Mouse (Mus musculus): ENCODE measurements around the gene Lypd8. TPM values are rescaled to one million over a fixed set of nuclear protein-coding genes. Genes with fewer than 3 reads are reported as not detected.

Lypd8 gene
- total RNA-seq, 1 experiment from 2014 or later = not detected

GRCm38 (mm10) chr11:58377686-58378085 is 1.2 kb upstream of the Lypd8 start:
- ATAC-seq (ENCODE audit: extremely low read depth, insufficient number of reproducible peaks, low FRiP score, poor library complexity, severe bottlenecking) = no peak

DNA sequence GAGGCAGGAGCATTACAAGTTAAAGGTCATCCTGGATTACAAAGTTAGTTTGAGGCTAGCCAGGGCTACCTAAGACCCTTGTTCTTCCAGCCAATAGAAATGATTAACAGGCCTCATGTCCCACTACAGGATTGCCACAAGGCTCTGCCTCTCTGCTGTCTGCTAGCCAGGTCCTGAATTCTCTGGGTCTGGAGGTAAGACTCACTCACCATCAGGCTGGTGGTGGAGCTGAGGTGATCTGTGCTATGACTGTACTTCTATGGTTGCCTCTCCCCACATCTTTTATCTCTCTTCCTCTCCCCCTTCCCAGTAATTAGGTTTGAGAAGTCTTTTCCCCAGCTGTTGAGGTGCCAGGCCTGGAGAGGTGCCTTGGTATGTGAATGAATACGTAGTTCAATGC is 673 bp downstream of the Lypd8 start:
- ATAC-seq (ENCODE audit: extremely low read depth, insufficient number of reproducible peaks, low FRiP score, poor library complexity, severe bottlenecking) = no peak

GRCm38 (mm10) chr11:58382471-58382870 is 3.6 kb downstream of the Lypd8 start:
- ATAC-seq (ENCODE audit: extremely low read depth, insufficient number of reproducible peaks, low FRiP score, poor library complexity, severe bottlenecking) = no peak

DNA sequence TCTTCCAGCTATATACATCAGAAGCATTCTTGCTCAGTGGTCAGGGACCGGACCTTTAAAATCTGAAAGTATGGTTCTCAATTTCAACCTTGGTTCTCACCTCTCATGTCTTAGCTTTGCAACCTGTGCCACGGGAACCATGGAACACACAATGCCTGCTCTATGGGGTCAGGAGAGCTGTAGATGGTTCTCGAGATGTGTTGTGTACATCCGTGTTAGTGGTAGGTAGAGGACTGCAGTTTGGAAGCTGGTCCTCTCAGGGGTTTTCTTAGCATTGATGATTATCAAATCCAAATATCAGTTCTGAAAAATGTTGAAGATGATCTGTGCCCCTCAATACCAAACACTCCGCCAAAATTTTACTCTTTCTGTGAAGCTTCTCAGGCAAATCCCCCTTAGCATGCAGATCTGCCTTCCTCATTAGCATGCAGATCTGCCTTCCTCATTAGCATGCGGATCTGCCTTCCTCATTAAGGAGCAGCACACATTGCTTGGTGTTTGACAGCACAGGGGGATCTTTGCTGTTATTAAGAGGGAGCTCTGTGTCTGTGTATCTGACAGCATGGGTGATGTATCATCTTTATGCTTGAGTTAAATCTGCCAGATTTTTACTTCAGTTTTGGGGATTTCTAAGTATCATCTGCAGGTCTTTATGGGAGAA is 21.3 kb downstream of the Lypd8 start:
- no peak for ATAC-seq (ENCODE audit: extremely low read depth, insufficient number of reproducible peaks, low FRiP score, poor library complexity, severe bottlenecking)

- no peak for ATAC-seq (ENCODE audit: extremely low read depth, insufficient number of reproducible peaks, low FRiP score, poor library complexity, severe bottlenecking)
Observed at GRCm38 (mm10) chr11:58400655-58401054, 21.8 kb downstream of the Lypd8 start.

- no peak for ATAC-seq (ENCODE audit: extremely low read depth, insufficient number of reproducible peaks, low FRiP score, poor library complexity, severe bottlenecking)
Observed at GRCm38 (mm10) chr11:58408066-58408465, 29.2 kb downstream of the Lypd8 start.

- ATAC-seq (ENCODE audit: extremely low read depth, insufficient number of reproducible peaks, low FRiP score, poor library complexity, severe bottlenecking) = no peak
Observed at GRCm38 (mm10) chr11:58418336-58418735, 39.5 kb downstream of the Lypd8 start.

GRCm38 (mm10) chr11:58420815-58421214 is 42.0 kb downstream of the Lypd8 start, which contains the start of gene 1810065E05Rik:
Gene 1810065E05Rik, plus strand, starts transcription at chr11:58421111.
- no peak for ATAC-seq (ENCODE audit: extremely low read depth, insufficient number of reproducible peaks, low FRiP score, poor library complexity, severe bottlenecking)

GRCm38 (mm10) chr11:58432259-58432658 is 53.4 kb downstream of the Lypd8 start, which contains the start of gene Gm12253:
Gene Gm12253, plus strand, starts transcription at chr11:58432559.
- no peak for ATAC-seq (ENCODE audit: extremely low read depth, insufficient number of reproducible peaks, low FRiP score, poor library complexity, severe bottlenecking)

DNA sequence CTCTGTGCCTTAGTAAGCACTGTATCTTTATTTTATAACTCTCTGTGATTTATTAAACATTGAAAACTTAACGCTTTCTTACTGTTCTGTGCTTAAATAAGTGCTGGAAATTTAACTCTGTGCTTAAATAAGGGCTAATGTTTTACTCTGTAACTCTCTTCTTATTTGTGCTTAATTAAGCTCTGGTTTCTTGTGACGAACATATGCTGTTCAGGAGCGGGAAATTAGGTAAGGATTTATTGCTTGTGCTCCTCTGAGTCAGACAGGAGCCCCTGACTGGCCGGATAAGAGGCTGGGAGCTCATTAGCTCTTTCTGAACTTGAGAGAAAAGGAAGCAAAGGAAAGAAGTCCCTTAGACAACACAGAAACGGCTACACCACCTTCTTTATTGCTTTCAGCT is 59.0 kb downstream of the Lypd8 start:
- ATAC-seq (ENCODE audit: extremely low read depth, insufficient number of reproducible peaks, low FRiP score, poor library complexity, severe bottlenecking) = no peak

Other genes starting within 250 kb of the Lypd8 start
- gene Gemin5, start 210.5 kb upstream of the Lypd8 start, total RNA-seq (2017) = 10.5 and 10.9 TPM in 2 replicates
- 14.1 and 25.3 TPM in 2 replicates for gene Mrpl22, start 207.4 kb upstream of the Lypd8 start, total RNA-seq (2017)
- 43.5 and 46.2 TPM in 2 replicates for gene Igtp, start 179.5 kb upstream of the Lypd8 start, total RNA-seq (2017)
- 53.7 and 66.7 TPM in 2 replicates for gene Irgm2, start 179.4 kb upstream of the Lypd8 start, total RNA-seq (2017)
- 0.98 TPM in 1 of 2 replicates, not detected in the other for gene 4930438A08Rik, start 104.2 kb upstream of the Lypd8 start, total RNA-seq (2017)
- 18.3 and 21.7 TPM in 2 replicates for gene Zfp692, start 72.0 kb upstream of the Lypd8 start, total RNA-seq (2017)
- gene Zfp672, start 48.7 kb upstream of the Lypd8 start, total RNA-seq (2017) = 27.3 and 36.1 TPM in 2 replicates
- 20.5 and 34.0 TPM in 2 replicates for gene Sh3bp5l, start 48.3 kb upstream of the Lypd8 start, total RNA-seq (2017)
- gene 1810065E05Rik, start 42.1 kb downstream of the Lypd8 start, total RNA-seq (2017) = not detected in 2 replicates
- not detected in 2 replicates for gene Gm12253, start 53.5 kb downstream of the Lypd8 start, total RNA-seq (2017)
- gene Lypd9, start 73.9 kb downstream of the Lypd8 start, total RNA-seq (2017) = not detected in 2 replicates
- gene Olfr30, start 83.2 kb downstream of the Lypd8 start, total RNA-seq (2017) = not detected in 2 replicates
- not detected in 2 replicates for gene Olfr332, start 113.5 kb downstream of the Lypd8 start, total RNA-seq (2017)
- gene Olfr331, start 123.5 kb downstream of the Lypd8 start, total RNA-seq (2017) = not detected in 2 replicates
- gene Olfr330, start 155.8 kb downstream of the Lypd8 start, total RNA-seq (2017) = not detected in 2 replicates
- gene Olfr329-ps, start 167.4 kb downstream of the Lypd8 start, total RNA-seq (2017) = not detected in 2 replicates
- 0.12 TPM in 1 of 2 replicates, not detected in the other for gene Olfr328, start 176.6 kb downstream of the Lypd8 start, total RNA-seq (2017)
- not detected in 2 replicates for gene Olfr224, start 191.5 kb downstream of the Lypd8 start, total RNA-seq (2017)
- not detected in 2 replicates for gene Olfr325, start 198.7 kb downstream of the Lypd8 start, total RNA-seq (2017)
- gene Olfr324, start 216.1 kb downstream of the Lypd8 start, total RNA-seq (2017) = not detected in 2 replicates
- not detected in 2 replicates for gene 2210407C18Rik, start 237.0 kb downstream of the Lypd8 start, total RNA-seq (2017)